Mouse (Mus musculus) hindbrain, embryonic 13.5 days (tissue): ENCODE data around the gene Mroh2a. TPM values are rescaled to one million over a fixed set of nuclear protein-coding genes. Genes with fewer than 3 reads are reported as not detected.

Experiments used
- ATAC-seq: fragments of 200-750 bp; cut with Nextera tagmentation; 2 replicates; pipeline ENCODE4 v1.8.0; 2017; ENCODE audit warnings: moderate TSS enrichment; ENCODE audit not compliant: low FRiP score
- H3K27ac ChIP-seq: fragments of 300-500 bp; sonication (generic); 2 replicates; pipeline ENCODE4 v1.5.1; 2015; ENCODE audit warnings: inconsistent platforms, mild to moderate bottlenecking, moderate library complexity
- H3K27me3 ChIP-seq: fragments of 300-500 bp; sonication (generic); 2 replicates; pipeline ENCODE4 v1.6.1; 2015; ENCODE audit warnings: mild to moderate bottlenecking, inconsistent platforms
- H3K36me3 ChIP-seq: fragments of 300-500 bp; sonication (generic); 2 replicates; pipeline ENCODE4 v1.6.1; 2015; ENCODE audit warnings: mild to moderate bottlenecking, inconsistent platforms
- H3K4me1 ChIP-seq: fragments of 300-500 bp; sonication (generic); replicated peaks from 2 replicates; pipeline ENCODE4 v1.6.1; 2015; ENCODE audit warnings: inconsistent platforms
- H3K4me2 ChIP-seq: fragments of 300-500 bp; sonication (generic); 2 replicates; pipeline ENCODE4 v1.6.1; 2015; ENCODE audit warnings: inconsistent platforms, mild to moderate bottlenecking, moderate library complexity
- H3K4me3 ChIP-seq: fragments of 300-500 bp; sonication (generic); 2 replicates; pipeline ENCODE4 v1.5.1; 2015; ENCODE audit warnings: mild to moderate bottlenecking, inconsistent platforms
- H3K9ac ChIP-seq: fragments of 300-500 bp; sonication (generic); 2 replicates; pipeline ENCODE4 v1.6.1; 2015; ENCODE audit warnings: mild to moderate bottlenecking, inconsistent platforms
- H3K9me3 ChIP-seq: fragments of 300-500 bp; sonication (generic); 2 replicates; pipeline ENCODE4 v1.6.1; 2016; ENCODE audit warnings: inconsistent platforms
- whole genome bisulfite sequencing: fragments of 180-500 bp; shearing (Covaris S2); methylation state at CpG from one replicate; pipeline ENCODE4 v1.1.7; 2015; 5-methylcytosine and 5-hydroxymethylcytosine counted together
- polyA plus RNA-seq: library from polyadenylated mRNA; unstranded; fragments of >200 nt; fragmentation: Nextera tagmentation; extraction: Ambion mirVana; gene quantifications from 2 replicates; pipeline ENCODE4 v1.2.1, GENCODE M21; 2015

The Mroh2a gene
- polyA plus RNA-seq, 1 experiment from 2014 or later = 0.66 TPM

DNA sequence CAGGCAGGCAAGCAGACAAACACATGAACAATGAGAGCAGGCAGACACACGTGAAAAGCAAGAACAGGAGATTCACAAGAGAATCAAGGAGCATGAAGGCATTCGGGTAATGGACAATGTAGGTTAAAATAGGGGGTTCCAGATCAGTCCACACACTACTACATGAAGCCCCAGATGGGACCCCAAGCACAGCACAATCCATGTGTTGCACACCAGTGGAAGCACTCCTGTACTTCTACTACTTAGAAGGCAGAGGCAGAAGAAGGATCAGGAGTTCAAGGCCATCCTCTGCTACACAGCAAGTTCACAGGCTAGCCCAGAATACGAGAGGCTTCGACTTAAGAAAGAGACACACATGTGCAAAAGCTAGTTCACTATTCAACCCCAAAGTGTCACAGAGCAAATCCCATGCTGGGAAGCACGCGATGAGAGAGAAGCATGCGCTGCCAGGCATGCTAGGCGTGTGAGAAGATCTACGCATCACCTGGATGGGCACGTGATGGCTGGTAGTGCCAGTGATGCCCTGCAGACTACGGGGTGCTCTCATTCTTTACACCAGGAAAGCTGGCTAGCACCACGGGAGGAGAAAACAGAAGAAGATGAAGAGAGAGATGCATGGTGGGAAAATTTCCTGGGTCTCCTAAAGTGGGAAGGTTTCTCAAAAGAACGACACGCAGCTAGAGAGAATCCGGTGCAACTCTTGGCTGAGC, 59.5 kb downstream of the Mroh2a start:
- H3K36me3 ChIP-seq = no peaks in the 10 kb centered on the region
- H3K27ac ChIP-seq = no peak overlapping the region
- no peaks in the 10 kb centered on the region for H3K27me3 ChIP-seq
- 82% methylated on average over 15 of the region's 15 CpGs for WGBS
- H3K4me1 ChIP-seq = no peaks in the 10 kb centered on the region
- peaks cover 70% of the 10 kb centered on the region for H3K9me3 ChIP-seq
- H3K9ac ChIP-seq = no peak overlapping the region
- no peak overlapping the region for H3K4me2 ChIP-seq
- ATAC-seq = no peak
- H3K4me3 ChIP-seq = no peak overlapping the region

GRCm38 (mm10) chr1:88286887-88287696, 60.3 kb downstream of the Mroh2a start:
- no peaks in the 10 kb centered on the region for H3K36me3 ChIP-seq
- no peak overlapping the region for H3K4me2 ChIP-seq
- ATAC-seq = no peak
- H3K4me1 ChIP-seq = no peaks in the 10 kb centered on the region
- no peaks in the 10 kb centered on the region for H3K27me3 ChIP-seq
- peaks cover 73% of the 10 kb centered on the region for H3K9me3 ChIP-seq
- no peak overlapping the region for H3K9ac ChIP-seq
- 74% methylated on average over 13 of the region's 13 CpGs for WGBS
- H3K4me3 ChIP-seq = no peak overlapping the region
- H3K27ac ChIP-seq = no peak overlapping the region

DNA sequence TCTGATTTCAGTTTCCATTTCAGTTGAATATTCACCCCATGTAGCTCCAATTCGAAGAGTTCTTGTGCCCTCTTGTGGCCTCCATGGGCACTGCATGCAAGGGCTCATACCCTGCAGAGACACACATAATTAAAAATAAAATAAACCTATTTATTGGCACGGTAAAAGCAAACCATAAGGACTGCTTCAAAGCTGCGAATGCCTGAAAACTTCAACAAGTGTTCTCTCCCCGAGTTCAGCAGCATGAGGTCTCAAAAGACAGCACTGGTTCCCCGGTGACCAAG, 60.9 kb downstream of the Mroh2a start:
- no peak overlapping the region for H3K4me2 ChIP-seq
- no peaks in the 10 kb centered on the region for H3K4me1 ChIP-seq
- H3K27me3 ChIP-seq = no peaks in the 10 kb centered on the region
- H3K9me3 ChIP-seq = peaks cover 72% of the 10 kb centered on the region
- no peaks in the 10 kb centered on the region for H3K36me3 ChIP-seq
- H3K9ac ChIP-seq = no peak overlapping the region
- H3K27ac ChIP-seq = no peak overlapping the region
- WGBS = 40% methylated on average over 5 of the region's 5 CpGs
- ATAC-seq = no peak
- H3K4me3 ChIP-seq = no peak overlapping the region

DNA sequence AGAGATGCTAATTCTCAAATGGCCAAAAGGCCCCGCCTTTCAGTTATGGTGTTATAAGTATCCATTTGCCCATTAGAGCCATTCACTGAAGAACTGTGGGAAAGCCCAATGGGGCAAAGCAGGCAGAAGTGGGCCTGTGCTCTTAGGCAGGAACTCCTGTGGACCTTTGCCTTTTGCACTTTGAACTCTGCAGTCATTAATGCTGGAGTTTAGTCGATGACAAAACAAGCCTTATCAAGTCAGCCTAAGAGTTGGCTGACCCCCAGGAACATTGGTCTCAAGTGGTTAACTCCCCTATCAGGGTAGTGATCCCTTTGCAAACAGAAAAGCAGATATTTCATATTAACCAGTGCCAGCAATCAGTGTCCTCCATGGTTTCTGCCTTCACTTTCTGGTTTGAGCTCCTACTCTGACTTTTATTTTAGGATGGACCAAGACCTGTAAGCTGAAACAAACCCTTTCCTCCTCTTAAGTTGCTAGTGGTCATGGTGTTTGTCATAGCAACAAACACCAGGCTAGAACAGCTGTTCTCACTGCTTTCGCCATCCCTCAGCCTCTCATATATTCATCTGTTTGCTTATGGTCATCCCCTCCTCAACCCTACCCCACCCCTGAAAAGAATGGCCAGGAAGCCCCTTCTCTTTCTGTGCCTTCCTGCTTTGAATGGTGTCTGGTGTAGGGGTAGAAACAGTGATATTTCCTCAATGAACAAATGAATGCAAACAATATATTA, 61.4 kb downstream of the Mroh2a start:
- H3K4me2 ChIP-seq = no peak overlapping the region
- H3K9me3 ChIP-seq = peaks cover 67% of the 10 kb centered on the region
- H3K27me3 ChIP-seq = no peaks in the 10 kb centered on the region
- H3K4me1 ChIP-seq = no peaks in the 10 kb centered on the region
- no peak overlapping the region for H3K27ac ChIP-seq
- no peaks in the 10 kb centered on the region for H3K36me3 ChIP-seq
- no peak overlapping the region for H3K4me3 ChIP-seq
- no peak overlapping the region for H3K9ac ChIP-seq
- WGBS = 45% methylated on average over 3 of the region's 3 CpGs
- no peak for ATAC-seq

- Histone ChIP-seq H3K27ac (no peak overlapping the region), H3K36me3 (no peaks in the 10 kb centered on the region), H3K4me3 (no peak overlapping the region), H3K4me1 (no peaks in the 10 kb centered on the region), H3K27me3 (no peaks in the 10 kb centered on the region), H3K4me2 (no peak overlapping the region), H3K9ac (no peak overlapping the region), H3K9me3 (peaks cover 62% of the 10 kb centered on the region)
- WGBS = 75% methylated on average over 3 of the region's 3 CpGs
- ATAC-seq = no peak
These were observed 62.0 kb downstream of the Mroh2a start for GRCm38 (mm10) chr1:88288789-88289127.

GRCm38 (mm10) chr1:88289152-88289551, 62.4 kb downstream of the Mroh2a start:
- no peak overlapping the region for H3K4me2 ChIP-seq
- peaks cover 58% of the 10 kb centered on the region for H3K9me3 ChIP-seq
- no peaks in the 10 kb centered on the region for H3K4me1 ChIP-seq
- no peaks in the 10 kb centered on the region for H3K27me3 ChIP-seq
- H3K4me3 ChIP-seq = no peak overlapping the region
- WGBS = 50% methylated on average over 2 of the region's 2 CpGs
- ATAC-seq = no peak
- no peak overlapping the region for H3K27ac ChIP-seq
- no peaks in the 10 kb centered on the region for H3K36me3 ChIP-seq
- H3K9ac ChIP-seq = no peak overlapping the region

DNA sequence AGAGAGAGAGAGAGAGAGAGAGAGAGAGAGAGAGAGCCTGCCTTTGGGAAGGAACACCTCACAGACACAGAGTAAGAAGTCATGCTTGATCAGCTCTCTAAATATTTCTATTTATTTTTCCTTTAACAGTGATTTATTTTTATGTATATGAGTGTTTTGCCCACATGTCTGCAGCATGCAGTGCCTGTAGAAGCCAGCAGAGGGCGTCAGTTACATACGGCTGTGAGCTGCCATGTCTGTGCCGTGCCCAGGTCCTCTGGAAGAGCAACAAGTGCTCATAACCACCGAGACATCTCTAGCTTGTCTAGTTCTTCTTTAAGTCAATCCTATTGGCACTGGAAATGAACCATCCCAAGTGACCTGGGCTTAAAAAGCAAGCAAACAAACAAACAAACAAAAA, 63.1 kb downstream of the Mroh2a start:
- Histone ChIP-seq H3K9me3 (peaks cover 56% of the 10 kb centered on the region), H3K36me3 (no peaks in the 10 kb centered on the region), H3K4me1 (no peaks in the 10 kb centered on the region), H3K9ac (no peak overlapping the region), H3K4me3 (no peak overlapping the region), H3K27me3 (no peaks in the 10 kb centered on the region), H3K4me2 (no peak overlapping the region), H3K27ac (no peak overlapping the region)
- 44% methylated on average over 4 of the region's 4 CpGs for WGBS
- no peak for ATAC-seq

DNA sequence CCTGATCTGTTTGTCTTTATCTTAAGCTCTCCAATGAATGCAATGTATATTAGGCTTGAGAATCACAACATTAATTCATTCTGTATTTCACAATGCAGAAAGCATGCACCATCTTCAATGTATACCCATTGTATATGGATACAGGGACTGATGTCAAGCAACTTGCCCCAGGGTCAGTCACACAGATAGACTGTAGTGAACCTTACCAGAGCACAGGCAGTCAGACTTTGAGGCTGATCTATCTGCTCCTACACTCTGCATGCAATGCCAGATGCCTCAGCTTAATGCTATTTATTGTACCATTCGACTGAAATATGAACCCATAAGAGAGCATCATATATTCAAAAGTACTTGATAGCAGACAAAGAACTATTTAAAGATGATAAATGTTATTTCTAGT, 63.7 kb downstream of the Mroh2a start:
- ATAC-seq = no peak
- 69% methylated on average over 1 of the region's 1 CpGs for WGBS
- no peak overlapping the region for H3K27ac ChIP-seq
- no peaks in the 10 kb centered on the region for H3K4me1 ChIP-seq
- no peaks in the 10 kb centered on the region for H3K36me3 ChIP-seq
- H3K27me3 ChIP-seq = no peaks in the 10 kb centered on the region
- H3K9ac ChIP-seq = no peak overlapping the region
- no peak overlapping the region for H3K4me2 ChIP-seq
- no peak overlapping the region for H3K4me3 ChIP-seq
- H3K9me3 ChIP-seq = peaks cover 58% of the 10 kb centered on the region

- peaks cover 62% of the 10 kb centered on the region for H3K9me3 ChIP-seq
These were observed 64.7 kb downstream of the Mroh2a start for GRCm38 (mm10) chr1:88291409-88292005.

DNA sequence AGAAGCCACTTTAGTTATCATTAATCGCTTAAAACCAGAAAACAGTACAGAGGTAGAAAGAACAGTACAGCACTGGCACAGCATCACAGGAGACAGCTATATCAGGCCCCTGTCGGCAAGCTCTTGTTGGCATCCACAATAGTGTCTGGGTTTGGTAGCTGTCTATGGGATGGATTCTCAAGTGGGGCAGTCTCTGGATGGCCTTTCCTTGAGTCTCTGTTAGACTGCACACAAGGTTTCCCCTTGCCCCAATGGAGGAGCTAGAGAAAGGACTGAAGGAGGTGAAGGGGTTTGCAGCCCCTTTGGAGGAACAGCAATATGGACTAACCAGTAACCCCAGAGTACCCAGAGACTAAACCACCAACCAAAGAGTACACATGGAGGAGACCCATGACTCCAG, 65.3 kb downstream of the Mroh2a start:
- no peak overlapping the region for H3K4me3 ChIP-seq
- no peaks in the 10 kb centered on the region for H3K4me1 ChIP-seq
- 54% methylated on average over 2 of the region's 2 CpGs for WGBS
- H3K9me3 ChIP-seq = peaks cover 58% of the 10 kb centered on the region
- H3K9ac ChIP-seq = no peak overlapping the region
- H3K27me3 ChIP-seq = no peaks in the 10 kb centered on the region
- no peak overlapping the region for H3K27ac ChIP-seq
- no peak for ATAC-seq
- no peak overlapping the region for H3K4me2 ChIP-seq
- no peaks in the 10 kb centered on the region for H3K36me3 ChIP-seq

More at GRCm38 (mm10) chr1:88291409-88292005, 64.7 kb downstream of the Mroh2a start:
- no peak for ATAC-seq
- Histone ChIP-seq H3K9ac (no peak overlapping the region), H3K4me1 (no peaks in the 10 kb centered on the region), H3K27me3 (no peaks in the 10 kb centered on the region), H3K4me3 (no peak overlapping the region), H3K27ac (no peak overlapping the region), H3K36me3 (no peaks in the 10 kb centered on the region), H3K4me2 (no peak overlapping the region)
- 65% methylated on average over 3 of the region's 3 CpGs for WGBS

DNA sequence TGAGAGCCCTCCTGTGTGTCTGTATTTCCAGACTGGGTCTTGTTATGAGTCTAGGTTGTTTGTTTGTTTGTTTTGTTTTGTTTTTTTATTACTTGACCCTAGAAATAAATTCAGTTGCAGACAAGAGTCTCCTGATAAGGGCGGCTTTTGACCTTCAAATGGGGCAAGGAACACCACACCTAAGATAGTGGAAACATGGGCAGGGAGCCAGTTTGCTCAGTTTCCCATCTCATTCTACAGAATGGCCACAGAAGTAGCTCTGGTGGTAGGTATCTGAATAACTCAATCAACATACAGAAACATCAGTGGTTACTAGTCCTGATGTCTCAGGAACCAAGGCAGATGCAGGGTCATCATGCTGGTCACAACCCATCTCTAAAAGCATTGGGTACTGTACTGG, 67.9 kb downstream of the Mroh2a start:
- Histone ChIP-seq H3K27ac (no peak overlapping the region), H3K36me3 (no peaks in the 10 kb centered on the region), H3K4me1 (no peaks in the 10 kb centered on the region), H3K4me2 (no peak overlapping the region), H3K9ac (no peak overlapping the region), H3K4me3 (no peak overlapping the region), H3K27me3 (no peaks in the 10 kb centered on the region), H3K9me3 (peaks cover 67% of the 10 kb centered on the region)
- 17% methylated on average over 1 of the region's 1 CpGs for WGBS
- ATAC-seq = no peak

GRCm38 (mm10) chr1:88296171-88296920, 69.6 kb downstream of the Mroh2a start:
- ATAC-seq = no peak; the same call in 1 of the 2 replicates
- H3K4me1 ChIP-seq = no peaks in the 10 kb centered on the region
- no peak overlapping the region for H3K27ac ChIP-seq
- H3K36me3 ChIP-seq = no peaks in the 10 kb centered on the region
- no peak overlapping the region for H3K4me3 ChIP-seq
- 77% methylated on average over 4 of the region's 4 CpGs for WGBS
- no peak overlapping the region for H3K4me2 ChIP-seq
- H3K9ac ChIP-seq = no peak overlapping the region
- H3K9me3 ChIP-seq = peaks cover 71% of the 10 kb centered on the region
- H3K27me3 ChIP-seq = no peaks in the 10 kb centered on the region
